Mouse (Mus musculus): ENCODE results near the gene Foxd2.

DNA sequence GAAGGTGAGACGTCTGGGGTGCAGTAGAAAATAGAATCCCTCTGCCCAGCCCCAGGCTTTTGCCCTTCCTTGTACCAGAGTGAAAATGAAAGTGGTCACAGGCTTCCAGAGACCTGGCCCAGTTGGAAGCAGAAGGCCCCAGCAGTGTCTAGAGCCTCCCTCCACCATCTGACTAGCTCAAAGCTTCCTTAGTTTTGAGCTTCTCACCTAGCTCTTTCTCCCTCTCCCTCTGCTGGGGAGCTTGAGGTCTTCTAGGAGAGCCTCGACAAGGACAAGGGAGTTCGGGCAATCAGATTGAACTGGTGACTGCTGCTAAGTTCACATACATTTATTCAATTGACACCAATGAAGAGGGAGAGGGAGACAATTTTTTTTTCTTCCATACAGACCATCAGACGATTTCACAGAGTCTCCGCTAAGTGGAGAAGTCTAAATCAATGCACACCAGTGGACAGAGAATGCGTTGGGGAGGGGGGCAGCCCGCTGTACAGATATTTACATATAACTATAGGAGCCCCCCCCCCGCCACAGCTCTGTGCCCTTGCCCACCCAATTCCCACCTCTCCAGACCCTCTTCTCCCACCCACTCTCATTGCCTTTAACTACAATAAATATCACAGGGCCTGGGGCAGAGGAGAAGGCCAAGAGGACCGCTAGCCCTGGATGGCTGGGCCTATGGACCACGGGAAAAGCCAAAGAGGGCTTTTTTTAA lies 2.5 kb downstream of the Foxd2 start:
- TF ChIP-seq CTCF (IDR thresholded peaks at IDR 0.05; ENCODE audit: low read depth), result no peak
- no peak for TF ChIP-seq EP300 (optimal IDR thresholded peaks at IDR 0.05)

Data from stomach, postnatal 0 days (tissue).